Mouse (Mus musculus): ENCODE results near the gene Slx4ip.

Gene Slx4ip

GRCm38 (mm10) chr2:137101074-137101473 lies 210.1 kb downstream of the Slx4ip start:
- DNase-seq (ENCODE audit: low read depth, low spot score) = no peak

GRCm38 (mm10) chr2:137107203-137107602 lies 216.2 kb downstream of the Slx4ip start:
- DNase-seq (ENCODE audit: low read depth, low spot score) = no peak

- DNase-seq (ENCODE audit: low read depth, low spot score) = no peak
These were observed 216.9 kb downstream of the Slx4ip start for GRCm38 (mm10) chr2:137107946-137108345.

- no peak for DNase-seq (ENCODE audit: low read depth, low spot score)
These were observed 218.5 kb downstream of the Slx4ip start for GRCm38 (mm10) chr2:137109321-137110213.

GRCm38 (mm10) chr2:137110214-137110898 lies 219.3 kb downstream of the Slx4ip start:
- no peak for DNase-seq (ENCODE audit: low read depth, low spot score)

- DNase-seq (ENCODE audit: low read depth, low spot score) = no peak
These were observed 222.5 kb downstream of the Slx4ip start for GRCm38 (mm10) chr2:137113288-137114061.

GRCm38 (mm10) chr2:137114248-137115096 lies 223.5 kb downstream of the Slx4ip start:
- DNase-seq (ENCODE audit: low read depth, low spot score) = no peak

- DNase-seq (ENCODE audit: low read depth, low spot score) = no peak
These were observed 224.4 kb downstream of the Slx4ip start for GRCm38 (mm10) chr2:137115241-137116024.

GRCm38 (mm10) chr2:137116025-137116674 lies 225.1 kb downstream of the Slx4ip start, which contains the start of gene Jag1:
Jag1 (minus strand) TSS chr2:137116644.
- no peak for DNase-seq (ENCODE audit: low read depth, low spot score)

- peak; percentile 95 for DNase-seq (ENCODE audit: low read depth, low spot score)
These were observed 225.8 kb downstream of the Slx4ip start for GRCm38 (mm10) chr2:137116675-137117320.

GRCm38 (mm10) chr2:137117321-137117690 lies 226.3 kb downstream of the Slx4ip start:
- DNase-seq (ENCODE audit: low read depth, low spot score) = peak; percentile 71

Data from embryo, embryonic 11.5 days (tissue).